Mouse (Mus musculus) ES-Bruce4 (cell line): ENCODE data around the gene Gm28308.

Experiments
- CTCF ChIP-seq: IDR thresholded peaks from one replicate; pipeline ENCODE4 v1.8.1; 2011; ENCODE audit warnings: low read depth, low read length
- EP300 ChIP-seq: IDR thresholded peaks from 2 replicates; pipeline ENCODE4 v1.6.1; 2011; ENCODE audit warnings: low read depth, low read length; ENCODE audit not compliant: insufficient read depth
- POLR2A ChIP-seq: IDR thresholded peaks from one replicate; pipeline ENCODE4 v1.8.1; 2011; ENCODE audit warnings: low read length; ENCODE audit not compliant: insufficient read depth

GRCm38 (mm10) chr6:52185834-52186233, 27.3 kb downstream of the Gm28308 start:
- TF ChIP-seq CTCF: no peak
- TF ChIP-seq POLR2A: no peak
- no peak for TF ChIP-seq EP300
